Mouse (Mus musculus) liver, embryonic 14.5 days (tissue): ENCODE results near the gene Sema5a. TPM values are rescaled to one million over a fixed set of nuclear protein-coding genes. Genes with fewer than 3 reads are reported as not detected.

Experiments used
- ATAC-seq: fragments of 200-750 bp; cut with Nextera tagmentation; 2 replicates; pipeline ENCODE4 v1.8.0; 2017; ENCODE audit warnings: moderate number of reproducible peaks, mild to moderate bottlenecking, moderate library complexity; ENCODE audit not compliant: insufficient read depth
- DNase-seq, 3 experiments: peaks; one replicate each; pipeline ENCODE4 v3.0.0-alpha.2; 2012 to 2013; ENCODE audit warnings: low read depth in 3 of 3, low spot score in 3 of 3
- H3K27ac ChIP-seq: fragments of 300-500 bp; sonication (generic); 2 replicates; pipeline ENCODE4 v1.5.1; 2014; ENCODE audit warnings: moderate library complexity, mild to moderate bottlenecking, control low read depth, inconsistent platforms
- H3K27me3 ChIP-seq: fragments of 300-500 bp; sonication (generic); 2 replicates; pipeline ENCODE4 v1.6.1; 2014; ENCODE audit warnings: mild to moderate bottlenecking, low read length, moderate library complexity; ENCODE audit not compliant: control insufficient read depth, insufficient read depth
- H3K36me3 ChIP-seq: fragments of 300-500 bp; sonication (generic); replicated peaks from 2 replicates; pipeline ENCODE4 v1.6.1; 2014; ENCODE audit warnings: low read depth; ENCODE audit not compliant: control insufficient read depth, insufficient read depth
- H3K4me1 ChIP-seq, 2 experiments: fragments of 200-500 bp in 1 of 2; fragments of 300-500 bp in 1 of 2; sonication (generic) in 1 of 2; replicated peaks; 2 replicates each; pipeline ENCODE4 v1.6.1; 2012 to 2014; ENCODE audit warnings: antibody characterized with exemption in 1 of 2, inconsistent platforms in 1 of 2, low read length in 1 of 2; ENCODE audit not compliant: control insufficient read depth in 2 of 2, insufficient read depth in 2 of 2
- H3K4me2 ChIP-seq: fragments of 300-500 bp; sonication (generic); 2 replicates; pipeline ENCODE4 v1.6.1; 2014; ENCODE audit warnings: low read depth, mild to moderate bottlenecking, control low read depth, moderate library complexity
- H3K4me3 ChIP-seq, 2 experiments: fragments of 200-500 bp in 1 of 2; fragments of 300-500 bp in 1 of 2; sonication (generic) in 1 of 2; 2 replicates each; pipeline ENCODE4 v1.5.1; 2012 to 2014; ENCODE audit warnings: low read depth in 2 of 2, low read length in 2 of 2, mild to moderate bottlenecking in 2 of 2, control low read depth in 1 of 2, inconsistent platforms in 1 of 2, moderate library complexity in 1 of 2; ENCODE audit not compliant: insufficient read depth in 1 of 2
- H3K9ac ChIP-seq: fragments of 300-500 bp; sonication (generic); replicated peaks from 2 replicates; pipeline ENCODE4 v1.6.1; 2014; ENCODE audit warnings: mild to moderate bottlenecking, control low read depth, moderate library complexity
- H3K9me3 ChIP-seq: fragments of 300-500 bp; sonication (generic); 2 replicates; pipeline ENCODE4 v1.6.1; 2016; ENCODE audit warnings: low read length, mixed read lengths; ENCODE audit not compliant: control insufficient read depth
- CTCF ChIP-seq: IDR thresholded peaks from 2 replicates; pipeline ENCODE4 v1.5.1; 2016; ENCODE audit warnings: antibody characterized with exemption, low read depth, control low read depth
- EP300 ChIP-seq: IDR thresholded peaks from 2 replicates; pipeline ENCODE4 v1.6.1; 2016; ENCODE audit warnings: antibody characterized with exemption, low read depth
- WGBS: fragments of 180-500 bp; shearing (Covaris S2); extraction: QIAGEN DNeasy Blood & Tissue Kit; methylation state at CpG from one replicate; pipeline ENCODE4 v1.1.7; 2014; ENCODE audit not compliant: insufficient replicate concordance; 5-methylcytosine and 5-hydroxymethylcytosine counted together
- polyA plus RNA-seq, 2 experiments: library from polyadenylated mRNA; depleted of rRNA in 1 of 2; stranded (reverse) in 1 of 2; unstranded in 1 of 2; fragments of >200 nt; fragmentation: Nextera tagmentation in 1 of 2; extraction: Ambion mirVana in 1 of 2; gene quantifications; 2 replicates each; pipeline versions ENCODE4 v1.2.1 to v1.2.3; 2012 to 2014

Gene Sema5a
- polyA plus RNA-seq, 2 experiments: 0.29 to 0.35 TPM

- H3K4me1 ChIP-seq: no peaks in the 10 kb centered on the region
- TF ChIP-seq EP300: no peak
- TF ChIP-seq CTCF: no peak
- DNase-seq: no peak
Measured at GRCm38 (mm10) chr15:32562600-32562999, 318.0 kb downstream of the Sema5a start.

GRCm38 (mm10) chr15:32568181-32568857 is 323.7 kb downstream of the Sema5a start:
- Histone ChIP-seq H3K36me3 (no peaks in the 10 kb centered on the region), H3K9ac (no peak overlapping the region), H3K27ac (no peak overlapping the region), H3K9me3 (no peaks in the 10 kb centered on the region), H3K4me3 (no peak overlapping the region), H3K27me3 (no peaks in the 10 kb centered on the region), H3K4me2 (no peak overlapping the region), H3K4me1 (no peaks in the 10 kb centered on the region)
- no peak for TF ChIP-seq EP300
- WGBS: 62% methylated on average over 3 of the region's 3 CpGs
- DNase-seq (no peak), ATAC-seq (no peak)

More at GRCm38 (mm10) chr15:32562600-32562999, 318.0 kb downstream of the Sema5a start:
- no peak overlapping the region for H3K4me2 ChIP-seq
- no peak for ATAC-seq
- H3K4me3 ChIP-seq: no peak overlapping the region
- H3K36me3 ChIP-seq: no peaks in the 10 kb centered on the region
- no peaks in the 10 kb centered on the region for H3K9me3 ChIP-seq
- no peak overlapping the region for H3K9ac ChIP-seq
- 60% methylated on average over 6 of the region's 6 CpGs for WGBS
- H3K27me3 ChIP-seq: no peaks in the 10 kb centered on the region
- no peak overlapping the region for H3K27ac ChIP-seq

DNA sequence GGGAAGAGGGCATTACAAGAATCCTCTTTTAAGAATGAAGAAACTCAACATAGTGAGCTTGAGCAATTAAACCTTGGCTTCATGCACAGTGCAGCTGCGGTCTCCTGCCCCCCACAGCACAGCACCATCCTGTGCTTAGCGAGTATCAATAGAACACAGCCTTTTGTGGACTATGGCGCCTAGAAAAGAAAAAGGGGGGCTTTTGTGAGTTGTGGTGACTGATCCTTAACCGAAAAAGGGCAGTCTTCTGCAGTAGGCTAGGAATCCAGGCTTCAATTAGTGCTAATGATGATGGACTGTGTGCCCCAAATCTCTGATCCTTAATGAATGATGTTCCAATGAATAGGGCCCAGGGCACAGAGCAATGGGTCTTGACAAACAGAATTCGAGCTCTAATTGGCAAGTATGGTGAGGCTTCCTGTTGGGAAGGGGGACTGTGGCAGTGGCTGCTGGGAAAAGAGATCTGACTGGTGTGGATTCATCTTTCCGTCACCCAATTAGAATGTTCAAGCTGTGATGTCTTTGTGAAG is 324.3 kb downstream of the Sema5a start:
- ATAC-seq (no peak), DNase-seq (no peak)
- WGBS: 50% methylated on average over 6 of the region's 6 CpGs
- Histone ChIP-seq H3K4me3 (no peak overlapping the region), H3K9ac (no peak overlapping the region), H3K4me1 (no peaks in the 10 kb centered on the region), H3K36me3 (no peaks in the 10 kb centered on the region), H3K9me3 (no peaks in the 10 kb centered on the region), H3K27me3 (no peaks in the 10 kb centered on the region), H3K4me2 (no peak overlapping the region), H3K27ac (no peak overlapping the region)
- TF ChIP-seq EP300 (no peak), CTCF (no peak)

DNA sequence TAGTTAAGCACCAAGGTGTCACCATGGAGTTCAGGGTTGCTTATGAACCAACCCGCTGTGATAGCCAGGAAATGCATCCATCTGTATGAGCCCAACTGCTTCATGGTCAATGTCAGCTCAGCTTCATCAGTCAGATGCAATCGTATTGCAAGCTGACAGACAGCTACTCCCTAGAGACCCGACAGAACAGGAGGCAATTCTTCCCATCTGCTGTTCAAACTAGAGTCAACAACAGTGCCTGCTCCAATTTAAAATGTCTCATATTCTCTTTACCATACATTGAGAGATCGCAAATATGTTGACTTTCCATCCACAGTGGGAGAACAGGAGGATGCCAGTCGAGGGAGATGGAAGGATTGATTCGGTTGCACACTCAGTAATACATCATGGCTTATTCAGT is 329.7 kb downstream of the Sema5a start:
- WGBS: 51% methylated on average over 6 of the region's 6 CpGs
- H3K27ac ChIP-seq: no peak overlapping the region
- no peak for DNase-seq
- H3K4me3 ChIP-seq: no peak overlapping the region
- no peak overlapping the region for H3K9ac ChIP-seq
- no peak for TF ChIP-seq CTCF
- TF ChIP-seq EP300: no peak
- no peaks in the 10 kb centered on the region for H3K9me3 ChIP-seq
- H3K4me2 ChIP-seq: no peak overlapping the region
- H3K36me3 ChIP-seq: no peaks in the 10 kb centered on the region
- ATAC-seq: no peak
- no peaks in the 10 kb centered on the region for H3K4me1 ChIP-seq
- H3K27me3 ChIP-seq: no peaks in the 10 kb centered on the region

DNA sequence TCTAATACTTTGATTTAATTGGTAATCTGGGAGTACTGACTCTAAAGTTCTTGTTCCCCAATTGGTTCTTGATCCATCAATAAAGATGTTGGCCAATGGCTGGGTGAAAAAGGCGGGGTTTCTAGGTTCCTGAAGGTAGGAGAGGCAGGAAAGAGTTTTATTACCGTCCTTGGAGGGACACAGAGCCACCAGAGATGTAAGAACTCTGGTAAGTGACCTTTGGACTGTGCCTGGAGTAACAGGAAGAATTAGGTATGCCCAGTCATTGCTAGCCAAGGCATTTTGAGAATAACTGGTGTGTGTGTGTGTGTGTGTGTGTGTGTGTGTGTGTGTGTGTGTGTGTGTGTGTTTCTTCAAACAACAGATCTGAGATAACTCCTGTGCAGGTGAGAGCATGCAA is 330.6 kb downstream of the Sema5a start:
- H3K4me2 ChIP-seq: no peak overlapping the region
- no peaks in the 10 kb centered on the region for H3K4me1 ChIP-seq
- no peaks in the 10 kb centered on the region for H3K36me3 ChIP-seq
- H3K27me3 ChIP-seq: no peaks in the 10 kb centered on the region
- H3K9ac ChIP-seq: no peak overlapping the region
- no peak overlapping the region for H3K27ac ChIP-seq
- no peak for ATAC-seq
- H3K9me3 ChIP-seq: no peaks in the 10 kb centered on the region
- WGBS: 35% methylated on average over 2 of the region's 2 CpGs
- TF ChIP-seq EP300: no peak
- TF ChIP-seq CTCF: no peak
- no peak overlapping the region for H3K4me3 ChIP-seq
- DNase-seq: no peak
